Mouse (Mus musculus) layer of hippocampus, adult 9-10 months (tissue): Measurements from ENCODE around the gene Dusp7.

Experiments used
- DNase-seq: peaks from one replicate; pipeline ENCODE4 v3.0.0; 2022; ENCODE audit warnings: low spot score

Dusp7 gene

DNA sequence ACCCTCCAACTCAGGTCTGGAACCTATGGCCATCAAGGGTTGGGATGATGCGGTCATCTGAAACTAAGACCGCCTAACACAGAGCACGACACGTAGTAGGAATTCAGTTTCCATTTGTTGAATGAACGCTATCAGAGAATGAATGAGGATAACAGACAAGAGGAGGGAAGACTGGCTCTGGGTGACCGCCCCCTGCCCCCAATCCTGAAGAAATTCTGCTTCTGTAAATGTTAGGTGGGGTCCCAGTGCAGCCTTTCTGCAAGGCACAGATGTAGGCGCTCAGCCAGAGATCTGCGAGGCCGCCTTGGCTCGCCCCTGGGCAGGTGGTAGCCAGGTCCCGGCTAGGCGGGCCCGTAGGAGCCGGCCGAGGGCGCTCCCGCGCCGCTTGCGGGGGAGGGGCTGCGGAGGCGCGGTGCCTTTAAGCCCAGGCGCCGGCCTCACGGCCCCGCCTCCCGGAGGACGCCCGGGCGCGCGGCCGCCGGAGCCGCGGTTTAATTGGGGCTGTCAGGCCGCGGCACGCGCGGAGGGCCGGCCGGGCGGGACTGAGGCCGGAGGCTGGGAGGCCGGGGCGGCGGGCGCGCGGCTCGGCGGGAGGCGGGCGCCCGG lies at the start of gene Dusp7:
TSS of gene Dusp7 (plus strand) at position 521 of the 606 bp plus-strand sequence.
- DNase-seq: no peak

DNA sequence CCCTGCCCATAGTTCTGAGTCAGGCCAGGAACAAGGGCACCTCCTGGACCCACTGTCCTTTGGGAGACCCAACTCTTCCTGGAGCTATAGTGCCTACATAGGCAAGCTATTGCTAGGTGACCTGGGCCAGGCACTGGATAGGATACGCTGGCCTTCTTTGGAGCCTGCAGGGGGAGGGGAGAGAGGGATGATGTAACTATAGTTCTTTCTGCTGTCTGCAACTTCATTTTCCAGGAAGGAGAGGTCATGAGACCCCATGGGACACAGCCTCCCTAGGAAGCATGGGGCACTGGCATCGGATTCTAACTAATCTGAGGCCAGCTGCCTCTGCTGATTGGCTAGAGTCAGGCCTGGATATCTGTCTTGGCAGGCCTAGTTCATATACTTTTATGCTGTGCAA lies 49.3 kb upstream of the Dusp7 start:
- DNase-seq: no peak

- no peak for DNase-seq
Observed at GRCm38 (mm10) chr9:106322497-106322896, 45.9 kb upstream of the Dusp7 start.

GRCm38 (mm10) chr9:106326241-106326640 lies 42.2 kb upstream of the Dusp7 start:
- no peak for DNase-seq

DNA sequence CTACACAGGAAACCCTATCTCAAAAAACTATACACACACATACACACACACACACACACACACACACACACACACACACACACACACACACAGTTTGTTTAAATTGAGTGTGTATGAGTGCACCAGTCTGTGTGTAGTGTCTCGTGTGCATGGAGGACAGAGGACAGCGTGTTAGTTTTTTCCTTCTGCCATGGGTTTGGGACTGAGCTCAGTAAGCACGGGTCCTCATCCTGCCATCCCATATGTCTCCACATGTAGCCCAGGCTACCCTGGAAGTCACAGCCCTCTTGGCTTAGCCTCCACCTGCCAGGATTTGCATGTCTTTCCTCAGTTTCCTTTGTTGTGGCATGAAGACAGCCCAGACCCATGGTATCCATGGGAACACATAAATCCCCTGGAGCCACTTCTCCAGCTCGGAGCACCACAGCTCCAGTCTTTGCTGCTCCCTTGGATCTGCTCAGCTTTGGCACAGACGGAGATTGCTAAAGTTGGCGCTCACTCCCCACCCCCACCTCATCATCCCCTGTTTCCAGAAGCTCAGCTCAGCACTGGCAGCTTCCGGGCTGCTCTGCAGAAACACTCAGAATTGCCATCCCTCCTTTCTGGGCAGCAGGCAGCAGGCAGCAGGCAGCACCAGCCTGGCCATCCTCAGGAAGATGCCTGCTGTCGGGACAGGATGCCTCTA lies 41.2 kb upstream of the Dusp7 start:
- DNase-seq: no peak

DNA sequence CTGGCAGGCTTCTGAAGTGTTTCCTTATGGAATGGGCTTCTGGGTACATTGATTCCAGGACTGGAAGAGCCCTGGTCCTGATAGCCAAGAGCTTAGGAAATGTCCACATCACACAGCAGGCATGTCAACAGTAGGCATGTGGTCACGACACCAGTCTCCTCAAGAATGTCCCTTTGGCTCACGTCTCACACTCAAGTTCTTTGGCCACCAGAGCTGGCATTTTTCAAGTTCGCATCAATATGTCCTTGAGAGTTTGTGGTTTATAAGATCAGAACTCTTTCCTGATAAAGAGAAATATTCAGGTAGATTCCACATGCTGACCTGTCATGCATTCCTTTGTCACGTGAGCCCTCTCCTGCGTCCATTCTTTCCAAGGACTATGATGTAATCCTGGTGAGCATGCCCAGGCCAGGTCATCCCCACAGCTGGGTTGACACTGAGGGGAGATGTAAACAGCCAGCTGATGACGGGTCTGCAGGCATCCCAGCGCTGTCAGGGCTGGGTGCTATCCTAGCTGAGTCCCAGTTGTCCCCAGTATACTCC lies 40.3 kb upstream of the Dusp7 start:
- no peak for DNase-seq

DNA sequence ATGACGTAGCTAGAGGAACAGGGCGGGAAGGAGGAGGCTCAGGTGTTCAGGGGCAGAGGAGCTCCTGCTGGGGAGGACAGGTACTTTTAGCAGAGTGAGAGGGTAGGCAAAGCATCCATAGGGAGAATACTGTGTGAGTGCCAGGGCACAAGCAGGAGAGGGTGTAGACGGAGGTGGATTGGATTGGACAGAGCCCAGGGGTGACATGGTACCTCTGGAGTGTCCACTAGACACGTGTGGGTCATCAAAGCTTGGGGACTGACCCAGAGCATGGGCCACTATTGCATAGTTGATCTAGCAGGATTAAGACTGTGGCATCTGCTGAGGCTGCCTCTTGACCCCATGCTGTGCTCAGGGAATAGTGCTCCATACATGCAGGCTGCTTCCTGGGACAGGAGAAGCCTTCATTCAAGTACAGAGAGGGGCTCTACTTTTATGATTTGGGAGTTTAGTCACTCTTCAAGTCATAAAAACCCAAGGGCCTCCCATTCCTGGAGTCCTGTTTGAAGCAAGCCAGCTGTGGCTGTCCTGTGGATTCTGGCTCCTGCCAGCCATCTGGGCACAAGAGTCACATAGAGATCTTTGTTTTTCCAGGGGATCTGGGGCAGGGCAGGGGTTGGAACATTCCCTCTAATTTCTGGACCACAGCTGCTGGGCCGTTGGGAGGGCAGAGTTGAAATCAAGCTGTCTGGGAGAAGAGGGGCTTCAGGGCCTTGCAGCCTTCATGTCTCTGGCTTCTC lies 39.5 kb upstream of the Dusp7 start:
- no peak for DNase-seq

- DNase-seq: no peak
Observed at GRCm38 (mm10) chr9:106332746-106333145, 35.7 kb upstream of the Dusp7 start.

DNA sequence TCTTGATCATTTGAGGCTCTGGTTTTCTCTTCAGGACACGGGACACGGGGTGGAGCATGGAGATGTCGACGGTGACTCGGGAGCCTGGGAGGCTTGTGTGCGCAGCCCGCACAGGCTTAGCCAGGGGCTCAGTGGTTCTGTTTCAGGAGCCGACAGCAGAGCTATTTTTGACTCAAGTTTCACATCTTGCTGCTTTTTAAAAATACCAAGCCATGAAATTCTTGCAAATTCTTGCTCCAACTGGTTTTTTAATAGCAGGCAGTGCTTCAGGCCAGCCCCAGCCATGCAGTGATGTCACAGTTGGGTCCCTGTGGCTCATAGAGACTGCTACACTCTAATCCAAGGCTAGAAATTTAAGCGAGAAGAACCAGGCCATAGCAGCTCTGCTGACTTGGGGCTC lies 30.8 kb upstream of the Dusp7 start:
- no peak for DNase-seq

- no peak for DNase-seq
Observed at GRCm38 (mm10) chr9:106338462-106339172, 29.8 kb upstream of the Dusp7 start.

GRCm38 (mm10) chr9:106339173-106339558 lies 29.3 kb upstream of the Dusp7 start:
- no peak for DNase-seq

- DNase-seq: no peak
Observed at GRCm38 (mm10) chr9:106339730-106340129, 28.7 kb upstream of the Dusp7 start.

DNA sequence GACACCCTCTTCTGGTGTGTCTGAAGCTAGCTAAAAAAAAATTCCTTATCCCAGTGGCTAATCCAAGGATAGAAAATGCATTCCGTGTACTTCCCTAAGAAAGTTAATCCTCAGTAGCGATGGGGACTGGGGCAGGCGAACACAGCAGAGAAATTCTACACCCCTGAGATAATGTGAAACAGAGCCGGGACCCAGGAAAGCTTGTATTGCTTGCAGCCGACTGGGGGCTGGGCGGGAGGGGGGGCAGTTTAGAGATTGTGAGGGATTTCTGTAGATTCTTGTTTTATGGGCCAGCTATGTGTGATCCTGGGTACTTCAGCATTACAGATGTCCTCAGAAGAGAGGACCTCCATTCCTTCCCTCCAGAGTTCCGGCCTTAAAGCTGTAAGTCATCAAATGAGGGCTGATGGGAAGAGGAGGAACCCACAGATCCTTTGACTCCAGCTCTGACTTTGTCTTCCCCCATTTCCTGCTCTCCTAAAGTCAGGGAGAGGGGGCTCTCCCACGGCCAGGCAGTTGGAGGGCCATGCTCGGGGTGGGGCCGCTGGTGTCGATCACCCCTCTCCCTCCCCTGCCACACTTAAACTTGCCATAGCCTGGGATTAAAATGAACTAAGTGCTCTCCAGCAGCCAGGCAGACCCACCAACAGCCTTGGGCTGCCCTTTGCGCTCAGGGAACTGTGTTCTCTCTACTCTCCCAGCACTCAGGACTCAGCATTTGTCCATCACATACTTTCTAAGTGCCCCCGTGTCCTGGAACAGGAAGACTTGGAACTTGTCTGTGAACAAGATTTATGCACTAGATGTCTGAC lies 27.7 kb upstream of the Dusp7 start:
- DNase-seq: no peak

DNA sequence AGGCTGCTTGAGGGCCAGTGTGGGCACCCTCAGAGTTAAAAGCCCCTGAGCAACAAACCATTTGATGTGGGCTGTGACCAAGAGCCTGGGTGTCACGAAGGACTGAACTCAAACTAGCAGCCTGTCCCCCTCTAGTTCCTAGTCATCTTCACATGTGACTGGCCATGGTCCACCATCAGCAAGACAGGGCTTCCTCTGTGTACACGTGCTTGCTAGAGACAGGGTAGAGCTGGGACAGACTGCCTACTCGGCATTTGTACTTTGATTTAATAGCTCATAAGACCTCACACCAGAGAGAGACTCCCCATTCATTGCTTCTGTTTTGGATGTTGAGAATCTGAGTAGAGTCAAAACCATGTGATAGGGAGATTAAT lies 27.1 kb upstream of the Dusp7 start:
- no peak for DNase-seq

- DNase-seq: no peak
Observed at GRCm38 (mm10) chr9:106342573-106342972, 25.9 kb upstream of the Dusp7 start.

- no peak for DNase-seq
Observed at GRCm38 (mm10) chr9:106345167-106345566, 23.3 kb upstream of the Dusp7 start.

GRCm38 (mm10) chr9:106345630-106346029 lies 22.8 kb upstream of the Dusp7 start:
- no peak for DNase-seq

DNA sequence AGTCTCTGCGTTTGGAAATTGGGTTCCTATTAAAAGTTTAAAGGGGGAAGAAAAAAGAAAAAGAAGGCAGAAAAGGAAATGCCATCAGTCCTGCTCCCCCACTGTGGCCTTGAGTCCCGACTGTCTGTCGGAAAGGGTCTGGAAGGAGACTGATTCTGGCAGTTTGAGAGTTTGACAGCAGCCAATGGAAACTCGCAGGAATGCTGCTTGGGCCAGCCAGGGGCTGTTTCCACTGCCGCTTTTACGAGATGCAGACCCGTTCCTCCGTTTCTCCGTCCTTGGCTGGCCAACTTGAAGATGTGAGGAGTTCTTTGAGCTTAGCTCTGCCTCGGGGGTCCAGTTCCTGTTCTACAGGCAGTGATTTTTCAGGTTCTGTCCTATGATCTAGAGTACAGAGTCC lies 20.2 kb upstream of the Dusp7 start:
- DNase-seq: no peak

DNA sequence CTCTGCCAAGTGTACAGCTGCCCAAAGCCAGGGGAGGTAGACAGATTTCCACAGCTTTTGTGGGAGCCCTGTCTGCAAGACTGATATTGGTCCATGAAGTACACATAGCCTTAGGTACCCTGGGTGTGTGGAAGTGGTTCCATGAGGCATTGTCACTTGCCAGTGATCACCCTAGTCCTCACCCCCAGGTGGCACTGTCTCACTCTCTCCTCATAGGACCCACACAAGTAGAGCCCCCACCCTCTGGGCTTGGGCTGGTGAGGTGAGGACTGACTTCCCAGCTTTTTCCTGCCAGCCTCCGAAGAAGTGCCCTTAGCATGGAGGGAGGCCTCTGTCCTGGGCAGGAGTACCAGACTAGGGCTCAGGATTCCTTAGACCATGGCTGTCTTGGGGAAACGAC lies 19.4 kb upstream of the Dusp7 start:
- DNase-seq: no peak

GRCm38 (mm10) chr9:106351178-106351577 lies 17.3 kb upstream of the Dusp7 start:
- DNase-seq: no peak

GRCm38 (mm10) chr9:106353779-106354178 lies 14.7 kb upstream of the Dusp7 start:
- no peak for DNase-seq

DNA sequence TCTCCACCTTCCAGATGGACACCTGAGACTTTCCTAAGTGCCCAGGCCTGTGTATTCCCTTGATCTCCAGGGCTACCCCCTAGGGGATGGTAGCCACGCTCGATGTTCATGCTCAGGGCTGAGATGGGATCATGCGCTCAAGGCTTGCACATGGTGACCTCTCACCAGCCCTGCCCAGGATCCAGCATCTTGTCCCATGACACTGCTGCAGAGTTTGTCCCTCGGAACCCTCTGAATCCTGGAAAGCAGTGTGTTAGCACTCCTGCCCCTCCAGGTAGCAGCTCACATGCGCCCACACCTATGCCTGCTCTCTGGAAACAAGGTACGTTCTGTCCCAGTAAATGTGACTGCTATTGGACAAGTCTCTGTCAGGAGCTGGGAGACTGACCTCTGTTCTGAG lies 13.6 kb upstream of the Dusp7 start:
- DNase-seq: no peak
